Mouse (Mus musculus): ENCODE results near the gene Zfp1. TPM values are rescaled to one million over a fixed set of nuclear protein-coding genes. Genes with fewer than 3 reads are reported as not detected.

The Zfp1 gene
- polyA plus RNA-seq (2015; fragmentation: Nextera tagmentation; extraction: Ambion mirVana), result 26.9 TPM in 2 replicates

DNA sequence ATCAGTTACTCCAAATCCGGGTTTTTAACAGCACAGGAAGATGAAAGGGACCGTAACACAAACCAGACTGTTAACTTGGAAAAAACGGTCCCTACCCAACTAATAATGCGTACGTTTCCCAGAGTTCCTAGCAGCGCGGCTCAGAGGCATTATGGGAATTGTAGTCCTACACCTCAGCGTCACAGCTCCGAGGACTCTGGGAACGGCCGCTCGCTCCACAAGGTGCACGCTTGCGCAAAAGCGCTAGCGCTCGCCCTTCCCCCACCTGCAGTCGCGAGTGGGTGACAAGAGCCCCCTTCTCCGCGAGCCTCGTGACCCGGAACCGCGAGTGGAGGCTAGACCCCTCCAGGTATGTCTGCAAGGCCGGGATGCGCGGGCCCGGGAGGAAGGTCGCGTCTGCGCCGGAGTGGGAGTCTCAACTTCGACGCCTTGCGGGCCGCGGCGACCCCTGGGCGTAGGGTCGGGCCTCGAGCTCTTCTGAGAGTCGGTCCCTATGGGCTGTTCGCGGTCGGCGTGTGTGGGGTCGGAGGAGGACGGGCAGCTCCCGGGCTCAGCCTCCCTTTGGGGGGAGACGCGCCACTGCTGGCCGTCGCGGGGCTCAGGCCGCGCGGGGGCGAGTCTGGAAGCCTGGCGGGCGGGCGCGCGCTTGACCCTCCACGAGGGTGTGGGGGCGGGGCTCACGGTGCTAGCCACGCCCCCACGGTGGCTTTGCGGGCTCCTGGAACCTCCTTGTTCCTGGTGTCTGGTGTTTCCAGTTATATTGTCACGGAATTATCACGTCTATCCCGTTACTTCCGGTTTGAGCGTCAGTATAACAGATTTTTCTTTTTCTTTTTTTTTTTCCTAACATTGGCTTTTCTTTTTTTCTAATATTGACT, at the start of gene Zfp1:
Gene Zfp1 (plus strand): TSS at position 138 of the 878 bp plus-strand sequence.
- peak within 1 kb of the TSS; percentile 62 for H3K4me2 ChIP-seq
- H3K9me3 ChIP-seq (replicated peaks), result no peaks in the 10 kb centered on the region
- H3K27me3 ChIP-seq (replicated peaks), result no peaks in the 10 kb centered on the region
- no peaks in the 10 kb centered on the region for H3K36me3 ChIP-seq
- peak within 1 kb of the TSS; percentile 96 for H3K27ac ChIP-seq (replicated peaks)
- peak within 1 kb of the TSS; percentile 91 for H3K9ac ChIP-seq (replicated peaks)
- ATAC-seq (ENCODE audit: low FRiP score), result peak; percentile 99
- H3K4me3 ChIP-seq (replicated peaks), result peak within 1 kb of the TSS; percentile 95
- WGBS, result under 1% methylated on average over 71 of the region's 75 CpGs
- H3K4me1 ChIP-seq, result peaks cover 21% of the 10 kb centered on the region

DNA sequence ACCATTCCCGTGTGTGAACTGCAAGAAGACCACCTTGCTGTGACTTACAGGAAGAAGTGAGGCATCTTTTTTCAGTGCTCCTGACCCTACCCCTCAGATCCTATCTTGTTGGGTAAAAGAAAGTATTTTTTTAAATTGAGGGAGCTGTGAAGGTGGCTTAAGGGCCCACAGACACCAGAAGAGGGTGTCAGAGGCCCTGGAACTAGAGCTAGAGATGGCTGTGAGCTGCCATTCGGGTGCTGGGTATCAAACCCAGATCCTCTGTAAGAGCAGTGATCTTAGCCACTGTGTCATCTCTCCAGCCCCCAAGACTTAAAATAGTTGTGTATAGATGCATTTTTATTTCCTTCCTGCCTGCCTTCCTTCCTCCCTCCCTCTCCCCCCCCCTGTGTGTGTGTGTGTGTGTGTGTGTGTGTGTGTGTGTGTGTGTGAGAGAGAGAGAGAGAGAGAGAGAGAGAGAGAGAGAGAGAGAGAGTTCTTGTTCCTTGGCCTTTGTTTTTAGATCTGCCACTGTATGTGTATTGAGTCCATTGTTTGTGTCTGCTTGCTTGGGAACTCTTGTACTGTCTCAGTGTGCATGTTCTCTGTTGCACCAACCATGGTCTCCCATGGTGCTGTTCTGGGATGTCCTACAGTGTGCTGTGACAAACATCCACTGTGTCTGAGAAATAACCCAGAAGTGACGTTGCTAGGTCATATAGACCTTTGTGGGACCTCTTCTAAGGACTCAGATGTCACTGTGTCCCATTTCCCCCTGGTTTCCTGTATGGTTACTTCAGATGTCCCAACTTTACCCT, 49.0 kb upstream of the Zfp1 start:
- no peak overlapping the region for H3K9ac ChIP-seq (replicated peaks)
- no peaks in the 10 kb centered on the region for H3K36me3 ChIP-seq
- no peaks in the 10 kb centered on the region for H3K27me3 ChIP-seq (replicated peaks)
- H3K9me3 ChIP-seq (replicated peaks), result no peaks in the 10 kb centered on the region
- no peak overlapping the region for H3K4me2 ChIP-seq
- no peak overlapping the region for H3K4me3 ChIP-seq (replicated peaks)
- H3K4me1 ChIP-seq, result peaks cover 77% of the 10 kb centered on the region
- H3K27ac ChIP-seq (replicated peaks), result peak overlapping the region; percentile 33; the same call in 1 of the 2 replicates
- 82% methylated on average over 3 of the region's 3 CpGs for WGBS
- ATAC-seq (ENCODE audit: low FRiP score), result no peak

DNA sequence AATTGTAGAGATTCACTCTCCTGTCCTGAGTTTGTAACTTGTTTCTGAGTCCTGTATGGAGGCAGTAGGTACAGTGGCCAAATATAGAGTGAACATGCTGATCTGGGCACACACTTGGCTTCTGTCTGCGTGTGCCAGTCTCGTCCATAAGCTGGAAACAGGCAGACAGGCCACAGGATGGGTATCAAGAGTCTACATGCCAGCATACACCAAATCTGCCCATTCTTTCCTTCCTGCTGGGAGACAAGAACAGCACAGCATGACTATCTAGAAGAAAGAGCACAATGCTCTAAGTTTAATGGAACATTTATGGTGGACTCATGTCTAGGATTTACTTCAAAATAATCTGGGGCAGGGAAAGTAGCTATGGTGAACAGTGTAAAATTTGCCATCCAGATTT, 48.2 kb upstream of the Zfp1 start:
- no peaks in the 10 kb centered on the region for H3K9me3 ChIP-seq (replicated peaks)
- H3K4me2 ChIP-seq, result no peak overlapping the region
- H3K27ac ChIP-seq (replicated peaks), result no peak overlapping the region
- H3K36me3 ChIP-seq, result no peaks in the 10 kb centered on the region
- ATAC-seq (ENCODE audit: low FRiP score), result no peak
- H3K4me3 ChIP-seq (replicated peaks), result no peak overlapping the region
- H3K27me3 ChIP-seq (replicated peaks), result no peaks in the 10 kb centered on the region
- WGBS, result 75% methylated on average over 2 of the region's 2 CpGs
- H3K4me1 ChIP-seq, result peaks cover 76% of the 10 kb centered on the region
- no peak overlapping the region for H3K9ac ChIP-seq (replicated peaks)

GRCm38 (mm10) chr8:111595712-111596484, 47.3 kb upstream of the Zfp1 start:
- H3K4me1 ChIP-seq, result peaks cover 72% of the 10 kb centered on the region
- H3K9me3 ChIP-seq (replicated peaks), result no peaks in the 10 kb centered on the region
- no peak overlapping the region for H3K4me3 ChIP-seq (replicated peaks)
- no peak overlapping the region for H3K9ac ChIP-seq (replicated peaks)
- H3K27ac ChIP-seq (replicated peaks), result peak overlapping the region; percentile 43; the same call in 1 of the 2 replicates
- no peaks in the 10 kb centered on the region for H3K36me3 ChIP-seq
- ATAC-seq (ENCODE audit: low FRiP score), result no peak
- 86% methylated on average over 15 of the region's 15 CpGs for WGBS
- H3K4me2 ChIP-seq, result no peak overlapping the region
- H3K27me3 ChIP-seq (replicated peaks), result no peaks in the 10 kb centered on the region

DNA sequence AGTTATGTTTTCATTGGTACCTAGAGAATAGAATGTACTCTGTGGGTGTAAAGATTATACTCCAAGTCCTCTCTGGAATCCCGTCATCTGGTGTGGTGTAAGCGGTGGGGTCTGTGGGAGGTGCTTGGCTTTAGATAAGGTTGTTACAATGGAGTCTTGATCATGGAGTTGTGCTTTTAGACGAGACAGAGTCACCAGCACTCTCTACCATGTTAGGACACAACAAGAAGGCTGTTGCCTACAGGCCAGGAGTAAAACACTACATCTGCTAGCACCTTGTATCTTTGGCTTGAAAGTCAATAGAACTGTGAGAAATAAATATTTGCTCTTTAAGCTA, 46.7 kb upstream of the Zfp1 start:
- no peak overlapping the region for H3K9ac ChIP-seq (replicated peaks)
- peaks cover 68% of the 10 kb centered on the region for H3K4me1 ChIP-seq

GRCm38 (mm10) chr8:111597310-111597709, 45.9 kb upstream of the Zfp1 start:
- Histone ChIP-seq H3K4me2 (no peak overlapping the region), H3K27ac (replicated peaks) (peak overlapping the region; percentile 60), H3K27me3 (replicated peaks) (no peaks in the 10 kb centered on the region), H3K9me3 (replicated peaks) (no peaks in the 10 kb centered on the region), H3K36me3 (no peaks in the 10 kb centered on the region), H3K9ac (replicated peaks) (no peak overlapping the region), H3K4me1 (peaks cover 69% of the 10 kb centered on the region), H3K4me3 (replicated peaks) (no peak overlapping the region)
- 32% methylated on average over 1 of the region's 1 CpGs for WGBS
- no peak for ATAC-seq (ENCODE audit: low FRiP score)

More for the DNA sequence above, 46.7 kb upstream of the Zfp1 start:
- Histone ChIP-seq H3K27me3 (replicated peaks) (no peaks in the 10 kb centered on the region), H3K4me3 (replicated peaks) (no peak overlapping the region), H3K36me3 (no peaks in the 10 kb centered on the region), H3K4me2 (no peak overlapping the region), H3K9me3 (replicated peaks) (no peaks in the 10 kb centered on the region), H3K27ac (replicated peaks) (peak overlapping the region; percentile 43)
- 56% methylated on average over 3 of the region's 3 CpGs for WGBS
- ATAC-seq (ENCODE audit: low FRiP score), result no peak

DNA sequence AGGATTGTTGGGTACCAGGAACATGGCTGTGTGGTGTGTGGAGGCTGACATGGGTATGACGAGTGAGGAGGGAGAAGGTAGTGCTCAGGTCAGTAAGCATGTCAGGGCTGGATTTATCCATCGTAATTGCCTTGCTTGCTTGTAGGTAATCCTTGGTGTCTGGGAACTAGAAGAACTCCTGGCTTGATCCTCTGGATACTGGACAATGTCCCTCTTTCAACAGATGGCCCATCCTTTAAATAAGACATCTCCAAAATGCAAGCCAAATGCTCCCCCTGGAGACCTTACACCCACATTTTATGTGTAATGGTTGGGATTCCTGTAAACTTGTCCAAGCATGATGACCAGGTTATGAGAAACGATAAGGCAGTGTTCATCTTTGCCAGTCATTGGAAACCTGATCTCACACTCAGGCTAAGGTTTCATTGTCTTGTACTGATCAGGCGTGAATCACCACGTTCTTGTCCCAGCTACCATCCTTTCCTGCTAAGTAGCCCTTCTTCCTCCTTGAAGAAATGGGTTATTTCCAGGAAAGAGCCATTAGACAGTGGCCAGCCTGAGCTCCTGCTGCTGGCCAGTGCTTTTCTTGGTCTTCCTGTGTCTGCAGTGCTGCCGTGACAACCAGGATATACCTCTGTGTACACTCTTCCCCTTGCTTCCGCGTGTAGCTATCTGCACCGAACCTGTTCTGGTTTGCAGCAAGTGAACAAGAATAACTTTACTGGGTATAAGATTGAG, 43.3 kb upstream of the Zfp1 start:
- 81% methylated on average over 9 of the region's 9 CpGs for WGBS
- ATAC-seq (ENCODE audit: low FRiP score), result no peak
- no peak overlapping the region for H3K4me2 ChIP-seq
- H3K9me3 ChIP-seq (replicated peaks), result no peaks in the 10 kb centered on the region
- peaks cover 49% of the 10 kb centered on the region for H3K4me1 ChIP-seq
- no peak overlapping the region for H3K27ac ChIP-seq (replicated peaks)
- no peak overlapping the region for H3K9ac ChIP-seq (replicated peaks)
- H3K27me3 ChIP-seq (replicated peaks), result no peaks in the 10 kb centered on the region
- H3K4me3 ChIP-seq (replicated peaks), result no peak overlapping the region
- H3K36me3 ChIP-seq, result no peaks in the 10 kb centered on the region; the same call in 1 of the 2 replicates

GRCm38 (mm10) chr8:111602050-111602449, 41.2 kb upstream of the Zfp1 start:
- no peak overlapping the region for H3K4me3 ChIP-seq (replicated peaks)
- 98% methylated on average over 4 of the region's 4 CpGs for WGBS

GRCm38 (mm10) chr8:111604986-111605385, 38.2 kb upstream of the Zfp1 start:
- ATAC-seq (ENCODE audit: low FRiP score), result no peak
- no peaks in the 10 kb centered on the region; the same call in 1 of the 2 replicates for H3K36me3 ChIP-seq
- no peak overlapping the region for H3K4me3 ChIP-seq (replicated peaks)
- peaks cover 10% of the 10 kb centered on the region for H3K4me1 ChIP-seq
- no peaks in the 10 kb centered on the region for H3K27me3 ChIP-seq (replicated peaks)
- H3K9ac ChIP-seq (replicated peaks), result no peak overlapping the region
- 91% methylated on average over 2 of the region's 2 CpGs for WGBS
- H3K9me3 ChIP-seq (replicated peaks), result no peaks in the 10 kb centered on the region
- no peak overlapping the region for H3K4me2 ChIP-seq
- 0 out of 2 replicates have a peak overlapping the region, but pooled peaks have one; percentile 5 for H3K27ac ChIP-seq (replicated peaks)

More at GRCm38 (mm10) chr8:111602050-111602449, 41.2 kb upstream of the Zfp1 start:
- H3K9me3 ChIP-seq (replicated peaks), result no peaks in the 10 kb centered on the region
- no peak overlapping the region for H3K4me2 ChIP-seq
- H3K4me1 ChIP-seq, result peaks cover 30% of the 10 kb centered on the region
- H3K36me3 ChIP-seq, result no peaks in the 10 kb centered on the region; the same call in 1 of the 2 replicates
- H3K9ac ChIP-seq (replicated peaks), result no peak overlapping the region
- ATAC-seq (ENCODE audit: low FRiP score), result no peak
- H3K27ac ChIP-seq (replicated peaks), result no peak overlapping the region
- no peaks in the 10 kb centered on the region for H3K27me3 ChIP-seq (replicated peaks)

DNA sequence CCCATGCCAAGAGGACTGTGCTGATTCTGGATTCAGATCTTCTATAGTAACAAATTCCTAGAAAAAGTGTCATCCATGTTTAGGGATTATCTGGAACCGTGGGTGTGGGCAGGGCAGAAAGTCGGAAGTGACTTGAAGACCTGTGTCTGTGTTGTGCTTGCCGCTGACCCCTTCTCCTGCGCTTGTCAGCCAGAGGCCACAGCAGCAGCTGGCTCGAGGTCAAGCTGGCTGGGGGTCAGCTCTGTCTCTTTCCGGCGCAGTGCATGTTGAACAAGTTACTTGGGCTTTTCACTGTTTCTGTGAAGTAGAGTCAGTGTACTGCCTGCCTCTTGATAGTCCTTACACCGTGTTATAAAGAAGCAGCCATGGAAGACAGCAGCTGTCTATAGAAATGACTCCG, 36.2 kb upstream of the Zfp1 start:
- H3K27ac ChIP-seq (replicated peaks), result no peak overlapping the region
- H3K9me3 ChIP-seq (replicated peaks), result no peaks in the 10 kb centered on the region
- WGBS, result 88% methylated on average over 9 of the region's 9 CpGs
- no peaks in the 10 kb centered on the region for H3K27me3 ChIP-seq (replicated peaks)
- no peaks in the 10 kb centered on the region; the same call in 1 of the 2 replicates for H3K36me3 ChIP-seq
- no peak overlapping the region for H3K4me3 ChIP-seq (replicated peaks)
- no peak overlapping the region for H3K4me2 ChIP-seq
- H3K9ac ChIP-seq (replicated peaks), result no peak overlapping the region
- peaks cover 6% of the 10 kb centered on the region for H3K4me1 ChIP-seq
- no peak for ATAC-seq (ENCODE audit: low FRiP score)

DNA sequence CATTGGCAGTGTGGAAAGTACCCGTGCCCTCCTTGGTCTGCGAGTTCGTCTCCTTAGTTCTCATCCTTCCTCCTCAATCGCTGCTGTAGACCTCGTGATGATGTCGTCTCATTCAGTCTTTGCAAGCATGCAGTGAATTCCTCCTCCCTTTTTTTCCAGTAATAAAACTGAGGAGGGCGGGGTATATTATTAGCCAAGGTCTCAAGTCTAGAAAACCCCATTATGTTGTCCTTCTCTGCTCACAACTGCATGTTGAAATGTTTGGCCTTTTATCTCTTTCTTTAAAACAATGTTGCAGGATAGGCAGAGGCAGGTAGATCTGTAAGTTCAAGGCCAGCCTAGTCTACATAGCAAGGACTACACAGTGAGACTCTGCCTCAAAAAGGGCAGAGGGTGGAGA, 35.8 kb upstream of the Zfp1 start:
- Histone ChIP-seq H3K4me2 (no peak overlapping the region), H3K9ac (replicated peaks) (no peak overlapping the region), H3K9me3 (replicated peaks) (no peaks in the 10 kb centered on the region), H3K36me3 (peaks cover 3% of the 10 kb centered on the region; the same call in 1 of the 2 replicates), H3K27ac (replicated peaks) (no peak overlapping the region), H3K27me3 (replicated peaks) (no peaks in the 10 kb centered on the region), H3K4me3 (replicated peaks) (no peak overlapping the region), H3K4me1 (peaks cover 3% of the 10 kb centered on the region)
- 93% methylated on average over 7 of the region's 7 CpGs for WGBS
- no peak for ATAC-seq (ENCODE audit: low FRiP score)

Measured in neural tube, embryonic 15.5 days (tissue).